Mouse (Mus musculus): ENCODE measurements at regions not wholly inside any gene's neighbourhood (a gene's known extent, or its start where the extent isn't known, plus 50 kb on each side); places are given as distances from the start of the nearest gene placed in this dataset.

DNA sequence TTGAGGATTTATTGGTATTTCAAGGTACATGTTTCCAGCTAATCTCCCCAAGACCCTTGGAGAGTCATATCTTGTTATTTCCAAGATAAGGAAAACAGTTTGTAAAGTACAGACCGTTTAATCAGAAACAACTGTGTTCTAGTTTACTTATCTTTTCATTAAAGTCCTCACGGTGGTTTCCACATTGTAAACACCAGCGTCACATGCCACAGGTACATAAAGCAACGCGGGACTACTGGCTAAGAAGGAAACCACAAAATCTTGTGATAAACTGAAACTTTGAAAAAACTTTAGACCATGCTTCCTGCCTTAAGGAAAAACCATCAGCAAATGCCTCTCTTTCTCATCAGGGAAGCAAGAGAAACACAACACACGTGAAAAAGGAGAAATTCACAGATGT is 522.4 kb upstream of the Fam174a start:
- Histone ChIP-seq H3K9ac (ENCODE audit: low read length) (no peak overlapping the region), H3K9me3 (replicated peaks; ENCODE audit: control insufficient read depth, low read length) (no peaks in the 10 kb centered on the region), H3K4me1 (ENCODE audit: control insufficient read depth, insufficient read depth, low read length) (no peaks in the 10 kb centered on the region), H3K36me3 (ENCODE audit: control insufficient read depth, insufficient read depth, low read length) (no peaks in the 10 kb centered on the region), H3K27me3 (ENCODE audit: control insufficient read depth, insufficient read depth, low read length) (no peaks in the 10 kb centered on the region), H3K4me3 (replicated peaks; ENCODE audit: low read length) (no peak overlapping the region), H3K4me2 (ENCODE audit: low read depth, low read length) (no peak overlapping the region), H3K27ac (ENCODE audit: low read length) (no peak overlapping the region)
- no peak for ATAC-seq (ENCODE audit: insufficient read depth, low FRiP score)
- 26% methylated on average over 6 of the region's 6 CpGs for WGBS

DNA sequence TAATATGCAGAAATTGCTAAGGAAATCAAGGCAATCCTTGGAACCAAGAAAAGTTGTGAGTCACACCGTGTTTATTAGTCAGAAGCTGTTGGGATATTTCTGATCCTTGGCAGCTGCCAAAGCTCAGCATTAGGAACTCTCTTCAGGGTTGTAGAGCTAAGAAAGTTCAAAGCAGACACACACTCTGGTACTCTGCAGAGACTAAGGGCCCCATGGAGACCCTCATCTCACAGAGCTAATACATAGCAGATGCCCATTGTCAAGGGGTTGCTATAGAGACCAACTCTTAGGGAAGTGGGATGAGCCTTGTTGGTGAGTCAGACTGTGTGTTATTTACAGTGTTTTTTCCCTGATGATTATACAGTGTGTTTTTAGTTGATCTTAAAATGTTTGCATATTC is 517.4 kb upstream of the Fam174a start:
- Histone ChIP-seq H3K9me3 (replicated peaks; ENCODE audit: control insufficient read depth, low read length) (no peaks in the 10 kb centered on the region), H3K36me3 (ENCODE audit: control insufficient read depth, insufficient read depth, low read length) (no peaks in the 10 kb centered on the region), H3K27me3 (ENCODE audit: control insufficient read depth, insufficient read depth, low read length) (no peaks in the 10 kb centered on the region), H3K9ac (ENCODE audit: low read length) (no peak overlapping the region), H3K27ac (ENCODE audit: low read length) (no peak overlapping the region), H3K4me2 (ENCODE audit: low read depth, low read length) (no peak overlapping the region), H3K4me3 (replicated peaks; ENCODE audit: low read length) (no peak overlapping the region), H3K4me1 (ENCODE audit: control insufficient read depth, insufficient read depth, low read length) (no peaks in the 10 kb centered on the region)
- no peak for ATAC-seq (ENCODE audit: insufficient read depth, low FRiP score)
- WGBS = 61% methylated on average over 1 of the region's 1 CpGs

DNA sequence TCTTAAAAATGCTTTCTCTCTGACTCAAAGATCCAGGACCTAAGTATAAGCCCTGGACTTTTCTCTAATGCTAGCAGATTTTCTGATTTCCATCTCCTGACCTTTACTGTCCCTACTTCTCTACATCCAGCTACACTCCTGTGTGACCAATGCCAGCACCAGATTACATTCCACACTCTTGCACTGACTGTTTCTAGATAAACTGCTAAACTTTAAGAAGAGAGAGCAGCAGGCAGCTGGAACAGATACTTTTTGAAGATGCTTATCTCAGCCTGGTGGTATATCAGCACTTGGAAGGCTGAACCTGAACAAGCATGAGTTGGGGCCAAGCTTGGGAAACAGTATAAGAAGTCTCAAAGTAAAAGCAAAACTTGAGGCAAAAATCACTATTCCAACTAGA is 509.7 kb upstream of the Fam174a start:
- no peak overlapping the region for H3K4me2 ChIP-seq (ENCODE audit: low read depth, low read length)
- no peak overlapping the region for H3K4me3 ChIP-seq (replicated peaks; ENCODE audit: low read length)
- no peaks in the 10 kb centered on the region for H3K9me3 ChIP-seq (replicated peaks; ENCODE audit: control insufficient read depth, low read length)
- no peaks in the 10 kb centered on the region for H3K4me1 ChIP-seq (ENCODE audit: control insufficient read depth, insufficient read depth, low read length)
- H3K36me3 ChIP-seq (ENCODE audit: control insufficient read depth, insufficient read depth, low read length) = no peaks in the 10 kb centered on the region
- H3K27ac ChIP-seq (ENCODE audit: low read length) = no peak overlapping the region
- ATAC-seq (ENCODE audit: insufficient read depth, low FRiP score) = no peak
- no peaks in the 10 kb centered on the region for H3K27me3 ChIP-seq (ENCODE audit: control insufficient read depth, insufficient read depth, low read length)
- H3K9ac ChIP-seq (ENCODE audit: low read length) = no peak overlapping the region

DNA sequence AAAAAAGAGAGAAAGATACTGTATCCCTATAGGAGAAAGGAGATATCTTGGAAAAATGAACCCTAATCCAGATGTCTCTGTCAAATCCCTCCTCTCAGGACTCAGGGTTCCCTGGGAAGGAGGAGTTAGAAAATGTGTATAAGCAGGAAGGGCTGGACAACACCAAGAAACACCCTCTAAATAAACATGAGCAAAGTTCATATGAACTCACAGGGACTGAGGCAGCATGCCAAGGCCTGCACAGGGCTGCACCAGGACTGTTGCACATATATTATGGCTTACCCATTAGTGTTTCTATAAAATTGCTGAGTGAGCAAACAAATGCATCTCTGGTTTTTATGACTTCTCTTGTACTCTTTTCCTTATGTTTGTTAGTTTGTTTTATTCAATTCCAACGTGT is 508.5 kb upstream of the Fam174a start:
- H3K4me3 ChIP-seq (replicated peaks; ENCODE audit: low read length) = no peak overlapping the region

DNA sequence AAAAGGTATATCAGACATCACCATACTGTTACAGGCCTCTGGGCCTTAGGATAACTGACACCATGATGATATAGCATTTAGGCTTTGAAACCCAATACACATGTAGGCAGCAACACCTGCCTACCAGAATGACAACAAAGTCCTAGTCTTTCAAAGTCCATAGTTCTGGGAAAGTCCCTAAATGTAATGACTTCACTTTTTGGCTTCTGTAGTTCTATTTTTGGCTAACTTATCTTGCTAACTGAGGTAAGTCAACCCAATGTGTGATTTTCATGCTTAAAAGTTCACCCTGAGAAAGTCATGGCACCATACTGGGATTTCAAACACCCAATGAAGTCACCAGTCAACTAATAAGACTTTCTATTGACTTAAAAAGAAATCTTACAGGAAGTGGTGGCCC is 485.8 kb upstream of the Fam174a start:
- no peak for ATAC-seq (ENCODE audit: insufficient read depth, low FRiP score)
- Histone ChIP-seq H3K36me3 (ENCODE audit: control insufficient read depth, insufficient read depth, low read length) (no peaks in the 10 kb centered on the region), H3K9me3 (replicated peaks; ENCODE audit: control insufficient read depth, low read length) (no peaks in the 10 kb centered on the region), H3K27me3 (ENCODE audit: control insufficient read depth, insufficient read depth, low read length) (no peaks in the 10 kb centered on the region), H3K4me2 (ENCODE audit: low read depth, low read length) (no peak overlapping the region), H3K4me1 (ENCODE audit: control insufficient read depth, insufficient read depth, low read length) (no peaks in the 10 kb centered on the region), H3K27ac (ENCODE audit: low read length) (no peak overlapping the region), H3K4me3 (replicated peaks; ENCODE audit: low read length) (no peak overlapping the region), H3K9ac (ENCODE audit: low read length) (no peak overlapping the region)

More for the DNA sequence above, 508.5 kb upstream of the Fam174a start:
- no peaks in the 10 kb centered on the region for H3K4me1 ChIP-seq (ENCODE audit: control insufficient read depth, insufficient read depth, low read length)
- ATAC-seq (ENCODE audit: insufficient read depth, low FRiP score) = peak; percentile 56; the same call in 1 of the 2 replicates
- H3K36me3 ChIP-seq (ENCODE audit: control insufficient read depth, insufficient read depth, low read length) = no peaks in the 10 kb centered on the region
- H3K9ac ChIP-seq (ENCODE audit: low read length) = no peak overlapping the region
- 41% methylated on average over 1 of the region's 1 CpGs for WGBS
- H3K27ac ChIP-seq (ENCODE audit: low read length) = no peak overlapping the region
- no peaks in the 10 kb centered on the region for H3K9me3 ChIP-seq (replicated peaks; ENCODE audit: control insufficient read depth, low read length)
- no peaks in the 10 kb centered on the region for H3K27me3 ChIP-seq (ENCODE audit: control insufficient read depth, insufficient read depth, low read length)
- no peak overlapping the region for H3K4me2 ChIP-seq (ENCODE audit: low read depth, low read length)

DNA sequence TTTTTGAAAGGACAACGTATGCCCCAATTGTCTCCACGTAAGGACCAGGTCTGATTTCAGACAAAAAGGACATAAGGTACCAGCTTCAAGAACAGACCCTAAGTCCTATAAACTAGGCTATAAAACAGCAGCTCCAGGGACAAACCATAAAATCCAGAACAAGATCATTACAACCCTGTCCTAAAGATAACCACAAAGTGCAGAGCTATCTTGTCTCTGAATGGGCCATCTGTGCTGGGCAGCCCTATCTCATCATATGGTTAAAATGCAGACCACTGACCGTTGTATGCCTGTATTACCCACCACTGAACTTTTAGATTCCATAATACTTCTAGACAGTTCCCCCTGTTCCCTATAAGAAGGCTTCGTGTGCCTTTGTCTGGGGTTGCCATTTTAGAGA is 477.4 kb upstream of the Fam174a start:
- no peak overlapping the region for H3K4me3 ChIP-seq (replicated peaks; ENCODE audit: low read length)
- 88% methylated on average over 4 of the region's 4 CpGs for WGBS
- H3K9ac ChIP-seq (ENCODE audit: low read length) = no peak overlapping the region
- no peak overlapping the region for H3K4me2 ChIP-seq (ENCODE audit: low read depth, low read length)
- H3K36me3 ChIP-seq (ENCODE audit: control insufficient read depth, insufficient read depth, low read length) = no peaks in the 10 kb centered on the region
- no peaks in the 10 kb centered on the region for H3K9me3 ChIP-seq (replicated peaks; ENCODE audit: control insufficient read depth, low read length)
- no peaks in the 10 kb centered on the region for H3K27me3 ChIP-seq (ENCODE audit: control insufficient read depth, insufficient read depth, low read length)
- ATAC-seq (ENCODE audit: insufficient read depth, low FRiP score) = no peak
- no peaks in the 10 kb centered on the region for H3K4me1 ChIP-seq (ENCODE audit: control insufficient read depth, insufficient read depth, low read length)
- H3K27ac ChIP-seq (ENCODE audit: low read length) = no peak overlapping the region

DNA sequence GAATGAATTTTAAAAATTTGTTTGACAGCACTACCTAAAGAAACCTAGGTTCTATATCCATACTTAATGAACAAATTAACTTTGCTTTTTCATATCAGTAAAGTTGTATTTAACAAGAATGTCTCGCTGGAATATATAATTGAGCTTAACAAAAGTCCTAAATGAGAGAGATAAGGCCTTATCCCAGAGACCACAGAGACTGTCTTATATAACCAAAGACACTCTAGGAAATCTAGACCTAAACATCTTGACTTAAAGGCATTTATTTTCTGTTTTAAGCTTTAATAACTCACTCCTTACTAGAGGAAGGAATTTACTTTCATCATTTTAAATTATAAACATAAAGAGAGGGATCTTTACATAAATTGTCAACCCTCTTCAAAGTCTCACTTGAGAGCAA is 461.9 kb upstream of the Fam174a start:
- Histone ChIP-seq H3K36me3 (ENCODE audit: control insufficient read depth, insufficient read depth, low read length) (no peaks in the 10 kb centered on the region), H3K9ac (ENCODE audit: low read length) (no peak overlapping the region), H3K27me3 (ENCODE audit: control insufficient read depth, insufficient read depth, low read length) (no peaks in the 10 kb centered on the region), H3K27ac (ENCODE audit: low read length) (no peak overlapping the region), H3K9me3 (replicated peaks; ENCODE audit: control insufficient read depth, low read length) (no peaks in the 10 kb centered on the region), H3K4me2 (ENCODE audit: low read depth, low read length) (no peak overlapping the region), H3K4me3 (replicated peaks; ENCODE audit: low read length) (no peak overlapping the region), H3K4me1 (ENCODE audit: control insufficient read depth, insufficient read depth, low read length) (no peaks in the 10 kb centered on the region)
- WGBS = 44% methylated on average over 1 of the region's 1 CpGs
- ATAC-seq (ENCODE audit: insufficient read depth, low FRiP score) = no peak

DNA sequence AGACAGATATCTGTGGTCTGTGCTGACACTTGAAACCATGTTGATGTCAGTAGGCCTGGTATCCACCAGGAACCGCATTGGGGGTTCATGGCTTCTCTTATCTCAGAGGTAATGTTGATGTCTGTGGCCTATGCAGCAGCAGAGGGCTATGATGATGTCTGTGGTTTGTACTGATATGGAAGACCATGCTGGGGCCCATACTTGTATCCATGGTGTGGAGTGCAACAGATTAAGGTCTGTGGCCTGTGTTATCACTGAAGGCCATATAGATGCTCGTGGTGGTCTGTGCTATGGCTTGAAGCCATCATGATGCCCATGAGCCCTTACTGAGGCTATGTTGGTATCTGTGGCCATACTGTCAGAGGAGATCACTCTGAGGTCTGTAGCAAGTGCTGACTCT is 455.0 kb upstream of the Fam174a start:
- no peak overlapping the region for H3K9ac ChIP-seq (ENCODE audit: low read length)
- 86% methylated on average over 2 of the region's 2 CpGs for WGBS
- no peak overlapping the region for H3K4me3 ChIP-seq (replicated peaks; ENCODE audit: low read length)
- no peak overlapping the region for H3K27ac ChIP-seq (ENCODE audit: low read length)
- H3K36me3 ChIP-seq (ENCODE audit: control insufficient read depth, insufficient read depth, low read length) = no peaks in the 10 kb centered on the region
- no peaks in the 10 kb centered on the region for H3K9me3 ChIP-seq (replicated peaks; ENCODE audit: control insufficient read depth, low read length)
- ATAC-seq (ENCODE audit: insufficient read depth, low FRiP score) = peak; percentile 21; the same call in 1 of the 2 replicates
- no peaks in the 10 kb centered on the region for H3K27me3 ChIP-seq (ENCODE audit: control insufficient read depth, insufficient read depth, low read length)
- no peak overlapping the region for H3K4me2 ChIP-seq (ENCODE audit: low read depth, low read length)
- H3K4me1 ChIP-seq (ENCODE audit: control insufficient read depth, insufficient read depth, low read length) = no peaks in the 10 kb centered on the region

DNA sequence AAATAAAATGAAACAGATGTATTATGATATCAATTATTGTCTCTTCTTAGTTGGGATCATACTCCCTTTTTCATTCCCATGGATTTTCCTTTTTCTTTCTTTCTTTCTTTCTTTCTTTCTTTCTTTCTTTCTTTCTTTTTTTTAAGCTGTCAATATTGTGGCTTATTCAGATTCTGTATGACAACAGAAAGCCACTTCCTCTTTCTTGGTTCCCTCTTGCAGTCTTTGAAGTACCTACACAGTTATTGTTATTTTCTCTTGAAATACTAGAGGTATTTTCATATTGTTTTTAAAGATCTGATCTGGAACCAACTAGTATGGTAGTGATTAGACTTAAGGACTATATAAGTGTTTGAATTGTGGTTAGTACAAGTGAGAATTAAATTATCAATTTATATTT is 444.6 kb upstream of the Fam174a start:
- H3K4me1 ChIP-seq (ENCODE audit: control insufficient read depth, insufficient read depth, low read length) = no peaks in the 10 kb centered on the region
- no peak overlapping the region for H3K9ac ChIP-seq (ENCODE audit: low read length)
- no peaks in the 10 kb centered on the region for H3K27me3 ChIP-seq (ENCODE audit: control insufficient read depth, insufficient read depth, low read length)
- no peak overlapping the region for H3K4me3 ChIP-seq (replicated peaks; ENCODE audit: low read length)
- ATAC-seq (ENCODE audit: insufficient read depth, low FRiP score) = no peak
- H3K4me2 ChIP-seq (ENCODE audit: low read depth, low read length) = no peak overlapping the region
- H3K9me3 ChIP-seq (replicated peaks; ENCODE audit: control insufficient read depth, low read length) = no peaks in the 10 kb centered on the region
- no peak overlapping the region for H3K27ac ChIP-seq (ENCODE audit: low read length)
- no peaks in the 10 kb centered on the region for H3K36me3 ChIP-seq (ENCODE audit: control insufficient read depth, insufficient read depth, low read length)

DNA sequence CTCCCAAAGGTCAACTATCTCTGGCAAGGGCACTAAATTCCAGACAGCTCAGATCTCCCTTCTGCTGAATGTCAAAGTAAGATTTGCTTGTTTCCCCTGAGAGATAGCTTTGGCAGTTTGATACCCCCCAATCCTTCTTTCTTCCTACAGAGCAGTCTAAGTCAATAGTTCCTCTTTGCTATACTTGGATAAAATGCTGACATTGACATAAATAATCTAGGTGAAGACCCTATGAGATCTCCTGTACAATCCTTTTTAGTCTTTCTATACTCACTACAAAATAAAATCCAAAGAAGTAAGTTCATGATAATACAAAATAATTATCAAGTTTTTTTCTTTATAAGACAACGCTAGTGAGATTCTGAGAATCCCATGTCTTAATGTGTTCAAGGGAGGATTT is 432.9 kb upstream of the Fam174a start:
- Histone ChIP-seq H3K27ac (ENCODE audit: low read length) (no peak overlapping the region), H3K27me3 (ENCODE audit: control insufficient read depth, insufficient read depth, low read length) (no peaks in the 10 kb centered on the region), H3K9ac (ENCODE audit: low read length) (no peak overlapping the region), H3K36me3 (ENCODE audit: control insufficient read depth, insufficient read depth, low read length) (no peaks in the 10 kb centered on the region), H3K4me3 (replicated peaks; ENCODE audit: low read length) (no peak overlapping the region), H3K9me3 (replicated peaks; ENCODE audit: control insufficient read depth, low read length) (no peaks in the 10 kb centered on the region), H3K4me2 (ENCODE audit: low read depth, low read length) (no peak overlapping the region), H3K4me1 (ENCODE audit: control insufficient read depth, insufficient read depth, low read length) (no peaks in the 10 kb centered on the region)
- 96% methylated on average over 1 of the region's 1 CpGs for WGBS
- ATAC-seq (ENCODE audit: insufficient read depth, low FRiP score) = no peak
